Mouse (Mus musculus) heart, postnatal 0 days (tissue): ENCODE measurements around the gene Nab1.

Source experiments
- CTCF ChIP-seq: IDR thresholded peaks from 2 replicates; pipeline ENCODE4 v1.5.1; 2016; ENCODE audit warnings: antibody characterized with exemption, control low read depth, low read depth
- EP300 ChIP-seq: IDR thresholded peaks from 2 replicates; pipeline ENCODE4 v1.6.1; 2016; ENCODE audit warnings: antibody characterized with exemption, low read depth

DNA sequence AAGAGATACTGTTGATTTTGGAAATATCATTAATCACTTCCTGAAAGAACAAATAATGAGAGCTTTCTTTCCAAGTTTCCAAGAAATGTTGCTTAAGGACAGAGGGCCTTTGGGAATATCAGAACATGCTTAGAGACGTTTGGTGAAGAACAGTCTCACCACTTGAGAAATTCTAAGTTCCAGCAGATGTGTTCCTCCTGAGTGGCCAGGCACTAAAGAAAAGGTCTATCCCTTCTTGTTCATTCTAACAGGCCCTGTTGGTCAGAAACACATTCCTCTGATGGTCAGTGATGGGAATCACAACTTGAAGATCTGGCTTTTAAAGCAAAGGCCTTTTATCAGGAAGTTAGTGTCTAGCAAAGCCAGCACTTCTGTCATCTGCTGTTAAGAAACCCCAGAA lies 76.6 kb downstream of the Nab1 start:
- TF ChIP-seq EP300 (no peak), CTCF (no peak)
